Mouse (Mus musculus) forebrain, embryonic 15.5 days (tissue): ENCODE results near the gene Cfap70. TPM values are rescaled to one million over a fixed set of nuclear protein-coding genes. Genes with fewer than 3 reads are reported as not detected.
A peak's percentile ranks its signal among the peaks of the same experiment; 100 is the strongest.

Experiments
- ATAC-seq: fragments of 200-750 bp; cut with Nextera tagmentation; replicated peaks from 2 replicates; pipeline ENCODE4 v1.8.0; 2017; ENCODE audit warnings: mild to moderate bottlenecking, moderate TSS enrichment, moderate library complexity
- H3K27ac ChIP-seq: fragments of 300-500 bp; sonication (generic); replicated peaks from 2 replicates; pipeline ENCODE4 v1.5.1; 2015; ENCODE audit warnings: mild to moderate bottlenecking, inconsistent platforms
- H3K27me3 ChIP-seq: fragments of 300-500 bp; sonication (generic); 2 replicates; pipeline ENCODE4 v1.6.1; 2015; ENCODE audit warnings: inconsistent platforms
- H3K36me3 ChIP-seq: fragments of 300-500 bp; sonication (generic); 2 replicates; pipeline ENCODE4 v1.6.1; 2015; ENCODE audit warnings: mild to moderate bottlenecking, inconsistent platforms
- H3K4me1 ChIP-seq: fragments of 300-500 bp; sonication (generic); 2 replicates; pipeline ENCODE4 v1.6.1; 2015; ENCODE audit warnings: inconsistent platforms
- H3K4me2 ChIP-seq: fragments of 300-500 bp; sonication (generic); replicated peaks from 2 replicates; pipeline ENCODE4 v1.6.1; 2015; ENCODE audit warnings: mild to moderate bottlenecking, inconsistent platforms
- H3K4me3 ChIP-seq: fragments of 300-500 bp; sonication (generic); 2 replicates; pipeline ENCODE4 v1.5.1; 2015; ENCODE audit warnings: mild to moderate bottlenecking, inconsistent platforms
- H3K9ac ChIP-seq: fragments of 300-500 bp; sonication (generic); replicated peaks from 2 replicates; pipeline ENCODE4 v1.6.1; 2015; ENCODE audit warnings: mild to moderate bottlenecking, inconsistent platforms
- H3K9me3 ChIP-seq: fragments of 300-500 bp; sonication (generic); 2 replicates; pipeline ENCODE4 v1.6.1; 2016; ENCODE audit warnings: inconsistent platforms
- WGBS: fragments of 180-500 bp; shearing (Covaris S2); methylation state at CpG from one replicate; pipeline ENCODE4 v1.1.7; 2015; ENCODE audit warnings: mixed read lengths; 5-methylcytosine and 5-hydroxymethylcytosine counted together
- polyA plus RNA-seq: library from polyadenylated mRNA; unstranded; fragments of >200 nt; fragmentation: Nextera tagmentation; extraction: Ambion mirVana; gene quantifications from 2 replicates; pipeline ENCODE4 v1.2.1, GENCODE M21; 2015

The Cfap70 gene
- polyA plus RNA-seq, 1 experiment from 2014 or later = 3.0 TPM

DNA sequence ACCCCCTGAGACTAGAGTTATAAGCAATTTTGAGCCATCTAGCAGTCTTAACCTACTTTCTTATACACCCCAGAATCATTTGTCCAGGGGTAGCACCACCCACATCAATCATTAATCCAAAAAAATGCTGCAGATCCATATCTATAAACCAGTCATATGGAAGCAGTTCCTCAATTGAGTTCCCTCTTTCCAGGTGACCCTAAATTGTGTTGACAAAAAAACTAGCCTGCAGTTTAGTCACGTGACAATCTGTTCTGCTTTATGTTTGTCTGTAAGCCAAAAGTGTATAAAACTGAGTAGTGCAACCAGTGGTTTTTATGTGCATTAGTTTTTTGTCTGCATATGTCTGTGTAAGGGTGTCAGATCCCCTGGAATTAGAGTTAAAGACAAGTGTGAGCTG is 80.2 kb downstream of the Cfap70 start:
- no peak overlapping the region for H3K4me2 ChIP-seq
- peaks cover 67% of the 10 kb centered on the region for H3K36me3 ChIP-seq
- H3K4me1 ChIP-seq = no peaks in the 10 kb centered on the region
- H3K9ac ChIP-seq = no peak overlapping the region
- 96% methylated on average over 1 of the region's 1 CpGs for WGBS
- no peak overlapping the region for H3K27ac ChIP-seq
- ATAC-seq = no peak
- H3K4me3 ChIP-seq = no peak overlapping the region
- no peaks in the 10 kb centered on the region for H3K9me3 ChIP-seq
- H3K27me3 ChIP-seq = no peaks in the 10 kb centered on the region

DNA sequence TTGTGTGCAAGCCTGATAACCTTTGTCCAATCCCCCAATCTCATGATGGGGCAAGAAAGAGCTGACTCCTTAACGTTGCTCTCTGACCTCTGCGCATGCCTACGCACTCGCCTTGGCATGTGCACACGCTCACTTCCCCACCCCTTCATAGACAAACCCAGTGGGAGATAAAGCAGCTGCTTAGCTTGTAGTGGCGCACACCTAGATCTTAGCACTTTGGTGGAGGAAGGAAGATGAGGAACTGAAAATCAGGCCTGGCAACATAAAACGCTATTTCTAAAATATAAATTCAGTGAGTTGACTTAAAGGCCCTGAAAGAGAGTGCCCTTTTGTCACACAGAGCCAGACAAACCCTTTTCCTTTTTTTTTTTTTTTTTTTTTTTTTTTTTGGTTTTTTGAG is 81.2 kb downstream of the Cfap70 start:
- no peak overlapping the region for H3K4me3 ChIP-seq
- H3K4me1 ChIP-seq = no peaks in the 10 kb centered on the region
- no peak overlapping the region for H3K4me2 ChIP-seq
- peaks cover 70% of the 10 kb centered on the region for H3K36me3 ChIP-seq
- H3K27ac ChIP-seq = no peak overlapping the region
- WGBS = 91% methylated on average over 7 of the region's 7 CpGs
- H3K9me3 ChIP-seq = no peaks in the 10 kb centered on the region
- no peak overlapping the region for H3K9ac ChIP-seq
- H3K27me3 ChIP-seq = no peaks in the 10 kb centered on the region
- no peak for ATAC-seq

DNA sequence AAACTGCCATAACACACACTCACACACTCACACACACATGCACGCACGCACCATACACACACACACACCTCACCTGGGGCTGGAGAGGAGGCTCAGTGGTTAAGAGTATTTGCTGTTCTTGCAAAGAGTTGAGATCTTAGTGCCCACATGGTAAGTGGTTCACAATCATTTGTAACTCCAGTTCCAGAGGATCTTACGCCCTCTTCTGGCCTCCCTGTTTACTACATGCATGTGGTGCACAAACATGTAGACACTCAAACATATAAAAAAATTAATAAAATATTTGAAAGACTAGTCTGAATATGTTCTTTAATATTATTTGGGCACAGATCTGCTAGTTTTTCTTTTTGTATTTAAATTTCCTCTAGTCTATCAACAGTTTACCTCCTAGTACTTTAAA is 83.8 kb downstream of the Cfap70 start:
- peaks cover 74% of the 10 kb centered on the region for H3K36me3 ChIP-seq
- H3K27me3 ChIP-seq = no peaks in the 10 kb centered on the region
- ATAC-seq = no peak
- no peaks in the 10 kb centered on the region for H3K4me1 ChIP-seq
- 91% methylated on average over 3 of the region's 3 CpGs for WGBS
- no peak overlapping the region for H3K4me3 ChIP-seq
- H3K4me2 ChIP-seq = no peak overlapping the region
- H3K9ac ChIP-seq = no peak overlapping the region
- no peaks in the 10 kb centered on the region for H3K9me3 ChIP-seq
- no peak overlapping the region for H3K27ac ChIP-seq

DNA sequence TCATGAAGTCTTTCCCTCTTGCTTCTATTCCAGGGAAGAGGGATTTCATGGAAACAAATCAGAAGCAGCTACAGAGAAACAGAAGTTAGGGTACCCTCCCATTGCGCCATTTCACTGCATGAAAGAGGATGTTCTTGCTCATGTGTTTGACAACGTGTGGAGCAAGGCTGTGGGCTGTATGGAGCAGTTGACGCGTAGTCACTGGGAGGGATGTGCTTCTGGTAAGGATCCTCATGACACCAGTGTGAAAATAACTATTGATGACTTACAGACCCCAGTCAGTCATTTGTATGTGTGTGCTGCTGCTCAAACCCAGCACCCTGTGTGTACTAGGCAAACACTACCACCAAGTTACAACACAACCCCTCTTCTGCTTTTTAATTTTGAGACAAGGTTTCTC is 88.8 kb downstream of the Cfap70 start:
- no peaks in the 10 kb centered on the region for H3K9me3 ChIP-seq
- 94% methylated on average over 4 of the region's 4 CpGs for WGBS
- H3K36me3 ChIP-seq = peaks cover 81% of the 10 kb centered on the region
- no peaks in the 10 kb centered on the region for H3K4me1 ChIP-seq
- H3K4me2 ChIP-seq = no peak overlapping the region
- no peak for ATAC-seq
- H3K4me3 ChIP-seq = no peak overlapping the region
- no peak overlapping the region for H3K27ac ChIP-seq
- H3K9ac ChIP-seq = no peak overlapping the region
- H3K27me3 ChIP-seq = no peaks in the 10 kb centered on the region

DNA sequence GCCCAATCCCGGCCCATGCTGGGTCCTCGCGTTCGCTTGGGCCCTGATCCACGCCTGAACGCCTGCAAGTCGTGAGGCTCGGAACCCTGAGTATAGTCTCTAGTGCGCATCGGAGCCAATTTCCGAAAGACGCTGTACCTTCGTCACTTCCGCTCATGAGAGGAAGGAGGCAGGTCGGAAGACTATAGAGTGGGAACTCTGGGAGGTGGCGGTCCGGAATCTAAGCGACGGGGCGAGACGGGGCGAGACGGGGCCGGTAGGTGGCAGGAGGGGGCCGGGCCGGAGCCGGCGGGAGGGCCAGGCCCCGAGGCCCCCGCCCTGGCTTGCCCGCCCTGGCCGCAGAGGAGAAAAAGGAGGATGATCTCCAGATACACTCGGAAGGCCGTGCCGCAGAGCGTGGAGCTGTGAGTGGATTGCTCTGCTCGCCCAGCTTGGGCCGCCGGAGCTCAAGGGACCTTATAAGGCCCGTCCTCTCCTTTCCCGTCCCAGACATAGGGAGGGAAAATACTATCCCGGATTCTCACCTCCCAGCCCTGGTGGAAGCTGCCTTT is 104.0 kb downstream of the Cfap70 start, which contains the start of the genes Ecd and Fam149b:
Gene Ecd (minus strand): TSS at position 131 of the 551 bp plus-strand sequence.
Gene Fam149b (plus strand): TSS at position 172 of the 551 bp plus-strand sequence.
- Histone ChIP-seq H3K4me1 (peaks cover 28% of the 10 kb centered on the region), H3K36me3 (peaks cover 10% of the 10 kb centered on the region), H3K9me3 (no peaks in the 10 kb centered on the region), H3K27me3 (no peaks in the 10 kb centered on the region), H3K27ac (peak within 1 kb of the TSS; percentile 87), H3K4me2 (peak within 1 kb of the TSS; percentile 67), H3K9ac (peak within 1 kb of the TSS; percentile 99), H3K4me3 (peak within 1 kb of the TSS; percentile 89)
- ATAC-seq = peak; percentile 98
- WGBS = under 1% methylated on average over 42 of the region's 42 CpGs

DNA sequence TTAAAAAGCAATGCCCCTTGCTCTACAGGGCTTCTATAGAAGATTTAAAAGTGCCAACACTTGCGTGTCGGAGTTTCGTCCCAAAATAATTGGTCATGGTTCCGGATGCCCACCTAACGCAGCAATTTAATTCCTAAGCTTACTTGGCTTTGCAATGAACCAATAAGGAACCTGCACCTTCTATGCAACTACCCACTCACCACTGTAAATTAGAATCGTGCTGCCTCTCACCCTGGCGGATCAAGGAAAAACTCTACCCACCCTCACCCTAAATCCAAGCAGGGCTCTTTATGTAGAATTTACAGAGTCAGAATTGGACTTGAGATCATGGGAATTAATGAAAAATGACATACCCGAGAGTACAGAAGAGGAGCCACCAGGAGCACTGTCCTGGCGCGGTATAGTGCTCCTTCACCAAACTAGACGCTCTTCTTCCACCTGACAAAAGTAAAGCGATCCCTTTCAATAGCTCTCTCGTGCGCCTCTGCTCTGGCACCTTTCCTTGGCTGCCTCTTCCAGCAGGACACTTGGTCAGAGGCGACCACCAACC is 104.5 kb downstream of the Cfap70 start:
- H3K4me1 ChIP-seq = peaks cover 28% of the 10 kb centered on the region
- peak overlapping the region; percentile 87 for H3K27ac ChIP-seq
- peak; percentile 39 for ATAC-seq
- H3K4me2 ChIP-seq = peak overlapping the region; percentile 67
- H3K9ac ChIP-seq = peak overlapping the region; percentile 99
- H3K9me3 ChIP-seq = no peaks in the 10 kb centered on the region
- WGBS = 3% methylated on average over 15 of the region's 15 CpGs
- peak overlapping the region; percentile 89 for H3K4me3 ChIP-seq
- H3K27me3 ChIP-seq = no peaks in the 10 kb centered on the region
- H3K36me3 ChIP-seq = peaks cover 9% of the 10 kb centered on the region

DNA sequence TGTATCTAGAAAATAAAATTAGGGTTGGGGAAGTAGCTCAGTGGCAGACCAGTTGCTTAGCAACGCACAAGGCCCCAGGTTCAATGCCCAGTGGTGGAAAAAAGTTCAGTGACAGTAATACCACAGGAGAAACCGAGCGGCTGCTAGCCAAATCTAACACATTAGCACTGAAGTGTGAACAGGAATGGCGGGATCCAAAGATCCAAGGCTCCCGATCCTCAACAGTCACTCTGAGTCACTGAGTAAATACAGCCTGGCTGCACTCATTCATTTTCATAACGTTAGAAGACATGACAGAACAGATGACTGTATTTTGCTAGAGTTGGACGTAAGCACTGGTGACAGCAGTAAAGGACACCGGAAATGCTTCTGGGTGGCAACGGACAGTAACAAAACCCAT is 106.1 kb downstream of the Cfap70 start:
- no peaks in the 10 kb centered on the region for H3K27me3 ChIP-seq
- H3K9me3 ChIP-seq = no peaks in the 10 kb centered on the region
- H3K36me3 ChIP-seq = peaks cover 20% of the 10 kb centered on the region
- no peak overlapping the region for H3K27ac ChIP-seq
- 89% methylated on average over 9 of the region's 9 CpGs for WGBS
- no peak overlapping the region for H3K4me3 ChIP-seq
- no peak overlapping the region for H3K4me2 ChIP-seq
- peaks cover 28% of the 10 kb centered on the region for H3K4me1 ChIP-seq
- ATAC-seq = no peak
- no peak overlapping the region for H3K9ac ChIP-seq

Other genes with a start within 250 kb of the Cfap70 start
- not detected in 2 replicates for gene Kcnk16, start 183.0 kb downstream of the Cfap70 start, polyA plus RNA-seq
- gene Nudt13, start 157.5 kb downstream of the Cfap70 start, polyA plus RNA-seq = 16.8 and 18.1 TPM in 2 replicates
- 50.1 and 54.9 TPM in 2 replicates for gene Ecd, start 104.1 kb downstream of the Cfap70 start, polyA plus RNA-seq
- gene Fam149b, start 104.1 kb downstream of the Cfap70 start, polyA plus RNA-seq = 42.3 and 43.3 TPM in 2 replicates
- 186 and 196 TPM in 2 replicates for gene Dnajc9, start 63.3 kb downstream of the Cfap70 start, polyA plus RNA-seq
- gene Mrps16, start 58.6 kb downstream of the Cfap70 start, polyA plus RNA-seq = 55.8 and 58.2 TPM in 2 replicates
- 14.1 and 15.8 TPM in 2 replicates for gene Anxa7, start 27.9 kb upstream of the Cfap70 start, polyA plus RNA-seq
- 0.62 and 0.84 TPM in 2 replicates for gene Mss51, start 44.7 kb upstream of the Cfap70 start, polyA plus RNA-seq
- gene Ppp3cb, start 94.3 kb upstream of the Cfap70 start, polyA plus RNA-seq = 79.6 and 89.0 TPM in 2 replicates
- gene Usp54, start 188.8 kb upstream of the Cfap70 start, polyA plus RNA-seq = 9.0 and 10.1 TPM in 2 replicates
- gene Myoz1, start 204.3 kb upstream of the Cfap70 start, polyA plus RNA-seq = not detected in 2 replicates
- gene Synpo2l, start 216.1 kb upstream of the Cfap70 start, polyA plus RNA-seq = 0.11 and 0.17 TPM in 2 replicates
- 83.9 and 85.5 TPM in 2 replicates for gene Sec24c, start 222.1 kb upstream of the Cfap70 start, polyA plus RNA-seq
- gene Fut11, start 242.7 kb upstream of the Cfap70 start, polyA plus RNA-seq = 23.1 and 23.9 TPM in 2 replicates